Mouse (Mus musculus) forebrain, embryonic 16.5 days (tissue): ENCODE results near the gene Ifitm1. TPM values are rescaled to one million over a fixed set of nuclear protein-coding genes. Genes with fewer than 3 reads are reported as not detected.

Experiments used
- ATAC-seq: fragments of 200-750 bp; cut with Nextera tagmentation; 2 replicates; pipeline ENCODE4 v1.8.0; 2017; ENCODE audit warnings: mild to moderate bottlenecking, moderate library complexity
- H3K27ac ChIP-seq: fragments of 300-500 bp; sonication (generic); 2 replicates; pipeline ENCODE4 v1.5.1; 2014; ENCODE audit warnings: low read length, control low read depth
- H3K27me3 ChIP-seq: fragments of 300-500 bp; sonication (generic); replicated peaks from 2 replicates; pipeline ENCODE4 v1.6.1; 2014; ENCODE audit warnings: low read length; ENCODE audit not compliant: control insufficient read depth, insufficient read depth
- H3K36me3 ChIP-seq: fragments of 300-500 bp; sonication (generic); 2 replicates; pipeline ENCODE4 v1.6.1; 2014; ENCODE audit not compliant: control insufficient read depth, insufficient read depth
- H3K4me1 ChIP-seq: fragments of 300-500 bp; sonication (generic); replicated peaks from 2 replicates; pipeline ENCODE4 v1.6.1; 2014; ENCODE audit warnings: low read length; ENCODE audit not compliant: control insufficient read depth, insufficient read depth
- H3K4me2 ChIP-seq: fragments of 300-500 bp; sonication (generic); 2 replicates; pipeline ENCODE4 v1.6.1; 2014; ENCODE audit warnings: mild to moderate bottlenecking, low read length, control low read depth
- H3K4me3 ChIP-seq: fragments of 300-500 bp; sonication (generic); replicated peaks from 2 replicates; pipeline ENCODE4 v1.5.1; 2014; ENCODE audit warnings: mild to moderate bottlenecking, low read length, control low read depth
- H3K9ac ChIP-seq: fragments of 300-500 bp; sonication (generic); replicated peaks from 2 replicates; pipeline ENCODE4 v1.6.1; 2014; ENCODE audit warnings: low read depth, low read length, control low read depth
- H3K9me3 ChIP-seq: fragments of 300-500 bp; sonication (generic); 2 replicates; pipeline ENCODE4 v1.6.1; 2016; ENCODE audit warnings: low read length; ENCODE audit not compliant: control insufficient read depth
- WGBS: fragments of 180-500 bp; shearing (Covaris S2); extraction: QIAGEN DNeasy Blood & Tissue Kit; methylation state at CpG from one replicate; pipeline ENCODE4 v1.1.7; 2014; 5-methylcytosine and 5-hydroxymethylcytosine counted together
- polyA plus RNA-seq: library from polyadenylated mRNA; unstranded; fragments of >200 nt; fragmentation: Nextera tagmentation; extraction: Ambion mirVana; gene quantifications from 2 replicates; pipeline ENCODE4 v1.2.1, GENCODE M21; 2015

Ifitm1 gene
- polyA plus RNA-seq, 1 experiment from 2014 or later, result 9.0 TPM

GRCm38 (mm10) chr7:140989022-140989421, 22.0 kb downstream of the Ifitm1 start:
- H3K4me2 ChIP-seq, result no peak overlapping the region
- no peak for ATAC-seq
- no peaks in the 10 kb centered on the region for H3K27me3 ChIP-seq
- 87% methylated on average over 4 of the region's 4 CpGs for WGBS
- H3K27ac ChIP-seq, result no peak overlapping the region
- H3K4me1 ChIP-seq, result no peaks in the 10 kb centered on the region
- no peak overlapping the region for H3K4me3 ChIP-seq
- no peak overlapping the region for H3K9ac ChIP-seq
- no peaks in the 10 kb centered on the region for H3K9me3 ChIP-seq
- no peaks in the 10 kb centered on the region for H3K36me3 ChIP-seq

GRCm38 (mm10) chr7:140990185-140990584, 23.2 kb downstream of the Ifitm1 start:
- H3K27me3 ChIP-seq, result no peaks in the 10 kb centered on the region
- no peak overlapping the region for H3K4me2 ChIP-seq
- H3K27ac ChIP-seq, result no peak overlapping the region
- H3K4me3 ChIP-seq, result no peak overlapping the region
- no peaks in the 10 kb centered on the region for H3K36me3 ChIP-seq
- no peaks in the 10 kb centered on the region for H3K9me3 ChIP-seq
- ATAC-seq, result no peak
- WGBS, result 81% methylated on average over 6 of the region's 6 CpGs
- no peaks in the 10 kb centered on the region for H3K4me1 ChIP-seq
- no peak overlapping the region for H3K9ac ChIP-seq

DNA sequence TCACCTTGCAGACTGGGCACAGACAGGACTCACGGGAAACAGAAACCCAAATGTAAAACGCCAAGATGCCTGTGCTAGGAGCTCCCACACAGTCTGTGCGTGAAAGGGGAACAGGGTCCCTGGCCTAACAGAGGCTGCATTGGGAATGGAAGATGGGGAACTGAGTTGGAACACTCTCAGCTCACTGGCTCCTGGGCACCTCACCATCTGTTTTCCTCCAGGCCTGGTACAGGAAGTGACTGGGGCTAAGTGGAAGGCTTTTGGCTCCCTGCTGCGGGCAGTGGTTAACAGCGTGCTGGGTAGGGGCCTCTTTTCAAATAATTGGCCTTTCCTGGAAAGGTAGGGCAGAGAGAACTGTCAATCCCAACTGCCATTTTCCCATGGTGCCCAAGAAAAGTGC, 23.6 kb downstream of the Ifitm1 start:
- Histone ChIP-seq H3K27ac (no peak overlapping the region), H3K27me3 (no peaks in the 10 kb centered on the region), H3K4me2 (no peak overlapping the region), H3K4me3 (no peak overlapping the region), H3K9ac (no peak overlapping the region), H3K9me3 (no peaks in the 10 kb centered on the region), H3K4me1 (no peaks in the 10 kb centered on the region), H3K36me3 (no peaks in the 10 kb centered on the region)
- no peak for ATAC-seq
- WGBS, result 67% methylated on average over 5 of the region's 5 CpGs

DNA sequence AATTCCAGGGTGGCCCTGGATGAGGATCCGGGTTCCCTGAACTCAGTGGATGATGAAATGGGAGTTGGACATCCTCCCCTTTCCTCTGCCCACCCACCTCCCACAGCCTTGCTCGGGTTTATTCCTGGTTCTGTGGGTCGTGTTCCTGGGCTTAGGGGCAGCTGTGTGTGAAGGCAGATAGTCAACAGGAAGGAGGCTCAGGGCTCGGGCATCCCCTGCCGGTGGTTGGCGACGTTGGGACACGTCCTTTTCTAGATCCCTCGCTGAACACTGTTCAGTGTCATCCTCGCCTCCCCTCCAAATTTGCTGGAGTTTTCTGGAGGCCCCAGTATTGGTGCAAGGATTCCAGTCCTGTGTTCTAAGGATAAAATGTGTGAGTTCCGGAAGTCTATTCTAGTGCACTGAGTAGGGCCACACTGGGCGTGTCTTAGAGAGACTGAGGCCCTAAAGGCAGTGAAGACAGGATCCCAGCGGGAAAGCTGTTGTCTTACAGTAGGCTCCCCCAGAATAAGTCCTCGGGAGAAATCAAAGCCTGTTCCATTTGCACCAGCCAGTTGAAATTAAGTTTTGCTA, 24.2 kb downstream of the Ifitm1 start:
- H3K9me3 ChIP-seq, result no peaks in the 10 kb centered on the region
- ATAC-seq, result no peak
- H3K4me1 ChIP-seq, result no peaks in the 10 kb centered on the region
- no peak overlapping the region for H3K27ac ChIP-seq
- no peaks in the 10 kb centered on the region for H3K27me3 ChIP-seq
- no peak overlapping the region for H3K4me3 ChIP-seq
- no peak overlapping the region for H3K4me2 ChIP-seq
- no peak overlapping the region for H3K9ac ChIP-seq
- H3K36me3 ChIP-seq, result no peaks in the 10 kb centered on the region
- 90% methylated on average over 14 of the region's 14 CpGs for WGBS

GRCm38 (mm10) chr7:140997817-140998216, 30.8 kb downstream of the Ifitm1 start:
- no peak for ATAC-seq
- no peaks in the 10 kb centered on the region for H3K9me3 ChIP-seq
- no peak overlapping the region for H3K4me2 ChIP-seq
- no peaks in the 10 kb centered on the region for H3K36me3 ChIP-seq
- no peaks in the 10 kb centered on the region for H3K27me3 ChIP-seq
- H3K4me3 ChIP-seq, result no peak overlapping the region
- H3K4me1 ChIP-seq, result no peaks in the 10 kb centered on the region
- WGBS, result 57% methylated on average over 1 of the region's 1 CpGs
- no peak overlapping the region for H3K9ac ChIP-seq
- H3K27ac ChIP-seq, result no peak overlapping the region

DNA sequence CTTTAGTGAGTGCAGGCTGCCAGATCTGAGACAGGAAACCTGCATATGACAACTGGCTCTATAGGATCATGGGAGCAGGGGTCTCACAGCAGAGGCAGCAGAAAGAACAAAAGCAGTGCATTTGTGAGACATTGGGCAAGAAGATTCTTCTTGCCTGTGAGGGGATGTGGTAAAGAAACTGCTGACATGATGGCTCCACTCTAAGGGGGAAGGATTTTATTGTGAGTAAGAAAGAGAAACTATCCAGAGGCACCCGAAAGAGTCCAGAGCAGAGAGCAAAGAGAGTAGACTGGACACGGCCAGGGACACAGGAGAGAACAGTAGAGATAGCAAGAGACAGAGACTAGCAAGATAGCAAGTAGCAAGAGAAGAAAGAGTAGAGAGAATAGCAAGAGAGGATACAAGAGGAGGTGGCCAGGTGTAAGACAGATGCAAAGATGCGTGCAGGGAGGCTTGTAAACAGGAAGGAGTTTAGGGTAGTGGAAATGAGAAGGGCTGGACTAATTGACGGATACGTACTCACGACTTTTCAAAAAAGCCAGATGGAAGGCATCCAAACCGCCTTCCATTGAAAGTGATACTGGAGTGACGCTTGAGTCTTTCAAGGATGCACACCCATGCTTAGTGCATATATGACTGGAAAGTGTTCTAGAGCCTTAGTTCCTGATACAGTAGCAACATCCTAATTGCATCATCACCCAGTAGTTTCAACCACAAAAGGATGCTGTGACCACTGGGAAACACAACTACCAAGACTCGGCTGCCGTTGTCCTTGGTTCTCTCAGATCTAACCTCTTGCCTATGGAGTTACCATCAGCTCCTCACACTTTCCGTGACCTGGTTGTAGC, 32.1 kb downstream of the Ifitm1 start:
- Histone ChIP-seq H3K4me3 (no peak overlapping the region), H3K4me1 (no peaks in the 10 kb centered on the region), H3K9me3 (no peaks in the 10 kb centered on the region), H3K9ac (no peak overlapping the region), H3K27me3 (no peaks in the 10 kb centered on the region), H3K36me3 (no peaks in the 10 kb centered on the region), H3K27ac (no peak overlapping the region), H3K4me2 (no peak overlapping the region)
- no peak for ATAC-seq
- WGBS, result 92% methylated on average over 11 of the region's 11 CpGs

DNA sequence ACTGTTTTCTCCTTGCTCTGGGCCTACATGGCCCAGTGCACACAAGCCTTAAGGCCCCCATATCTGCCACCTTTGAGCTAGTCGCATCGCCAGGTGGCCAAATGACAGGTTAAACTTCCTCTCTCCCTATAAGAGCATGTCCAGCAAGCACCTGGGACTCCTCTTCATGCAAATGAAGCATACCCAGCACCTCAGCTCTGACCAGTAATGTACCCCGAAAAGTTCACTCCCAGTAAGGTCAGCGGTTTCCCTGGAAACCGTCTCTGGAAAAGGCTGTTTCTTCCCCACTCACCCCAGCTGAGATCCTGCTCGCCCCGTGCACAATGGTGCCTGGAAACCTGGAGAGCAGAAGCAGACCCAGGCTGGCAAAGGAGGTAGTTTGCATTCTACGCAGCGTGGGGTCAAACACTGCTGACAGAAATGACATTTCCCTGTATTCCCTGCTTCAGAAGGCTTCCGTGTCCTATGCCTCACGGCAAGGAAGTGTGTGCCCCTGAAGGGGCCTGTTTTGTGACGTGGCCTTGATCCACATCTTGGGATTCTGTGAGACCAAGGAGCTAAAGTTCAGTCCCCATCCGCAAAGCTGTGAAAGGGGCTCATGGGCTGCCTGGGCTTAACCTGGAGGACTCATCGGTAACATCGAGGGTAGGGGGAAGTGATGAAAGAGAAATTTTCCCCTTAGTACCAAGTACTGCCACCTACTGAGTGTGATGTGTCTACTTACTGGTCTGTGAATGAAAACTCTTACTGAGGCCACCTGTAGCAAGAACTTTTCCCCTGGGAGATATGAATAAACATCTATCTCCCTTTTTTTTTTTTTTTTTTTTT, 34.1 kb downstream of the Ifitm1 start:
- Histone ChIP-seq H3K4me3 (no peak overlapping the region), H3K4me1 (no peaks in the 10 kb centered on the region), H3K9me3 (no peaks in the 10 kb centered on the region), H3K27me3 (no peaks in the 10 kb centered on the region), H3K27ac (no peak overlapping the region), H3K4me2 (no peak overlapping the region), H3K9ac (no peak overlapping the region), H3K36me3 (no peaks in the 10 kb centered on the region)
- 75% methylated on average over 15 of the region's 15 CpGs for WGBS
- no peak for ATAC-seq

DNA sequence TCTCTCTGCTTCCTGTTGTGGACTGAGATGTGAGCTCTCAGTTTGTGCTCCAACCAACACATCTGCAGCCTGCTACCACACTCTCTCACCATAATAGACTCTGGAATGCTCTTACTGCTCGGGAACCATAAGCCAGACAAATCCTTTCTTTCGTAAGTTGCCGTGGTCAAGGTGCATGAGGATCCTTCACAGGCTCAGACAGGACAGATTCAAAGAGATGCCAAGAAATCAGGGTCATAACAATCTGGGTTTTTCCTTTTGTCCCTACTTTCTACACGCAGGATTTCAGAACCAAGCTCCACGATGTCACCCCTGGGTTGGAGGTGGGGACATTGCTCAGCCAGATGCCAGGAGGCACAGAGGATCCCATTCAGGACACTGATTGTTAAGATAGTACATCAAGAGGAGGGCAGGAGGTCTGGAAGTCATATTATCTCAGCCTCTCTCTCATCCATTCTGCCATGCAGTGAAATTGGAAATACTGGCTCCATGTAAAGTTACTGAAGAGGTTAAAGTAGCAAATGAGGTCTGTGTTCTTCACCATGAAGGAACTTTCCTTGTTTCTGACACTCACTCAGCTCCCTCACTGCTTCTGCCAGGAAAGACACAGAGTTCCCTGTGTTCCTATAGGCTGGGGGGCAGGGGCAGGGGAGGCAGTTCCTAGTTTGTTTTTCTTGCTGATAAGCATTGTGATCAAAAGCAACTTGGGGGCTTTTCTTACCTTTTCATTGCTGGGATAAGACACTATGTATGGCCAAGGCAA, 36.4 kb downstream of the Ifitm1 start:
- Histone ChIP-seq H3K9ac (no peak overlapping the region), H3K9me3 (no peaks in the 10 kb centered on the region), H3K4me1 (no peaks in the 10 kb centered on the region), H3K4me3 (no peak overlapping the region), H3K27ac (no peak overlapping the region), H3K27me3 (no peaks in the 10 kb centered on the region), H3K36me3 (no peaks in the 10 kb centered on the region), H3K4me2 (no peak overlapping the region)
- 81% methylated on average over 5 of the region's 5 CpGs for WGBS
- ATAC-seq, result no peak

DNA sequence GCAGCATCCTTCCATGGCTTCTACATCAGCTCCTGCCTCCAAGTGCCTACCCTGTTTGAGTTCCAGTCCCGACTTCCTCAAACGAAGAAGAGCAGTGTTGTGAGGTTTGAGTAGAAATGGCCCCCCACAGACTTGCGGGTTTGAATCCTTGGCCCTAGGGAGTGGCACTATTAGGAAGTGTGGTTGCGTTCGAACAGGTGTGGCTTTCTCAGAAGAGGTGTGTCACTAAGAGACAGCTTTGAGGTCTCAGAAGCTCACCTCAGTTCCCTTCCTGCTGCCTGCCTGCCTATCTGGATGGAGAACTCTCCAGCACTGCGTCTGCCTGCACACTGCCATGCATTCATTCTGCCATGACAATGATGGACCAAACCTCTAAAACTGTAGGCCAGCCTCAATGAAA, 39.4 kb downstream of the Ifitm1 start:
- WGBS, result 93% methylated on average over 6 of the region's 6 CpGs
- ATAC-seq, result no peak
- Histone ChIP-seq H3K4me2 (no peak overlapping the region), H3K4me1 (peaks cover 3% of the 10 kb centered on the region; the same call in 1 of the 2 replicates), H3K9me3 (no peaks in the 10 kb centered on the region), H3K9ac (no peak overlapping the region), H3K36me3 (no peaks in the 10 kb centered on the region), H3K27ac (no peak overlapping the region), H3K27me3 (no peaks in the 10 kb centered on the region), H3K4me3 (no peak overlapping the region)
